Mouse (Mus musculus) monocyte, adult 2 months (primary cell): Measurements from ENCODE around the gene Rptor.

Experiments used
- DNase-seq, 2 experiments: peaks; one replicate each; pipeline ENCODE4 v3.0.0; 2022; ENCODE audit warnings: low spot score in 2 of 2, low read depth in 1 of 2

Rptor gene

GRCm38 (mm10) chr11:119947897-119948296, 345.2 kb downstream of the Rptor start:
- DNase-seq = no peak

- DNase-seq = no peak
Measured at GRCm38 (mm10) chr11:119948305-119948704, 345.6 kb downstream of the Rptor start.

GRCm38 (mm10) chr11:119948803-119949202, 346.1 kb downstream of the Rptor start:
- DNase-seq = no peak
